Mouse (Mus musculus) liver, embryonic 13.5 days (tissue): ENCODE measurements around the gene Gk2. TPM values are rescaled to one million over a fixed set of nuclear protein-coding genes. Genes with fewer than 3 reads are reported as not detected.

Experiments used
- ATAC-seq: fragments of 200-750 bp; cut with Nextera tagmentation; 2 replicates; pipeline ENCODE4 v1.8.0; 2017; ENCODE audit warnings: low read depth, mild to moderate bottlenecking, moderate number of reproducible peaks, moderate library complexity
- DNase-seq: peaks from one replicate; pipeline ENCODE4 v3.0.0; 2022
- H3K27ac ChIP-seq: fragments of 300-500 bp; sonication (generic); 2 replicates; pipeline ENCODE4 v1.5.1; 2015; ENCODE audit warnings: moderate library complexity, mild to moderate bottlenecking, inconsistent platforms
- H3K27me3 ChIP-seq: fragments of 300-500 bp; sonication (generic); 2 replicates; pipeline ENCODE4 v1.6.1; 2015; ENCODE audit warnings: mild to moderate bottlenecking, inconsistent platforms
- H3K36me3 ChIP-seq: fragments of 300-500 bp; sonication (generic); 2 replicates; pipeline ENCODE4 v1.6.1; 2015; ENCODE audit warnings: mild to moderate bottlenecking, inconsistent platforms
- H3K4me1 ChIP-seq: fragments of 300-500 bp; sonication (generic); replicated peaks from 2 replicates; pipeline ENCODE4 v1.6.1; 2015; ENCODE audit warnings: inconsistent platforms
- H3K4me2 ChIP-seq: fragments of 300-500 bp; sonication (generic); 2 replicates; pipeline ENCODE4 v1.6.1; 2015; ENCODE audit warnings: inconsistent platforms, mild to moderate bottlenecking, moderate library complexity
- H3K4me3 ChIP-seq: fragments of 300-500 bp; sonication (generic); replicated peaks from 2 replicates; pipeline ENCODE4 v1.5.1; 2015; ENCODE audit warnings: mild to moderate bottlenecking, inconsistent platforms
- H3K9ac ChIP-seq: fragments of 300-500 bp; sonication (generic); 2 replicates; pipeline ENCODE4 v1.6.1; 2015; ENCODE audit warnings: mild to moderate bottlenecking, inconsistent platforms
- H3K9me3 ChIP-seq: fragments of 300-500 bp; sonication (generic); replicated peaks from 2 replicates; pipeline ENCODE4 v1.6.1; 2016; ENCODE audit warnings: inconsistent platforms
- WGBS: fragments of 180-500 bp; shearing (Covaris S2); methylation state at CpG from one replicate; pipeline ENCODE4 v1.1.7; 2015; ENCODE audit not compliant: insufficient replicate concordance; 5-methylcytosine and 5-hydroxymethylcytosine counted together
- polyA plus RNA-seq: library from polyadenylated mRNA; unstranded; fragments of >200 nt; fragmentation: Nextera tagmentation; extraction: Ambion mirVana; gene quantifications from 2 replicates; pipeline ENCODE4 v1.2.1, GENCODE M21; 2015

Gk2 gene
- not detected in 2 replicates for polyA plus RNA-seq

DNA sequence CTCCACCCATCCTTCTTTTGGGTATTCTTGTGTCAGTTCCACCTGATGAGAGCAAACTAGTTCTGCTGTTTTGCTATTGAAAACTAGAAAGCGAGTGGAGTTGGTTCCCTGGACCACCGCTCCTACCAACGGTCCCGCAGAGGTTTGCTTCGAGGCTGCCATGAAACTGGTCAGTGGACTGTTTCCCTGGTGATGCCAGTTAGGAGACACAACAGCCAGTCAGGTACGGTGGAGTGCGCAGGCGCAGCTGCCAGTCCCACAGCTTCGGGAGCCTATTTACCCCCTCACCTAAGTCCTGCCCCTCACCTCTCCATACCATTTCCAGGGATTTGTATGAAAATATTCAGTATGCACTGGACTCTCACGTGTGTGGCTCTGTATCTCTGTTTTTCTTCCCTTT lies at the start of gene Gk2:
Gene Gk2, minus strand, starts transcription at position 206 of the 400 bp plus-strand sequence.
- ATAC-seq = no peak
- Histone ChIP-seq H3K36me3 (no peaks in the 10 kb centered on the region), H3K4me2 (no peak within 1 kb of the TSS), H3K9me3 (no peaks in the 10 kb centered on the region), H3K4me1 (no peaks in the 10 kb centered on the region), H3K9ac (no peak within 1 kb of the TSS), H3K4me3 (no peak within 1 kb of the TSS), H3K27me3 (no peaks in the 10 kb centered on the region), H3K27ac (no peak within 1 kb of the TSS)
- no peak for DNase-seq
- 78% methylated on average over 10 of the region's 10 CpGs for WGBS

DNA sequence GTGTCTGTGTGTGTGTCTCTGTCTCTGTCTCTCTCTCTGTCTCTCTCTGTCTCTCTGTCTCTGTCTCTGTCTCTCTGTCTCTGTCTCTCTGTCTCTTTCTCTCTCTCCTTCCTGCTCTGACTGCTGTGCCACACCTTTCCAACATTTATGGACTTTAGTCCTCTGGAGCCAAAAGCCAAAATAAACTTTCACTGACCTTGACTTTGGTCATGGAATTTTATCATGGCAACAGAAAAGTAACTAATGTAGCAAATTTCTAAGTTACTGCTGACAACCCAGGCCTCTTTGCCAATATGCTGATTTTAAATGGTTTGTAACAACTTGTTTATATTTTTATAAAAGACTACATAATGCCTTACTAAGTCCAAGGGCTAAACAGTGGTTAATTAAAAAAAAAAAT lies 41.2 kb upstream of the Gk2 start:
- no peaks in the 10 kb centered on the region for H3K27me3 ChIP-seq
- no peak for DNase-seq

DNA sequence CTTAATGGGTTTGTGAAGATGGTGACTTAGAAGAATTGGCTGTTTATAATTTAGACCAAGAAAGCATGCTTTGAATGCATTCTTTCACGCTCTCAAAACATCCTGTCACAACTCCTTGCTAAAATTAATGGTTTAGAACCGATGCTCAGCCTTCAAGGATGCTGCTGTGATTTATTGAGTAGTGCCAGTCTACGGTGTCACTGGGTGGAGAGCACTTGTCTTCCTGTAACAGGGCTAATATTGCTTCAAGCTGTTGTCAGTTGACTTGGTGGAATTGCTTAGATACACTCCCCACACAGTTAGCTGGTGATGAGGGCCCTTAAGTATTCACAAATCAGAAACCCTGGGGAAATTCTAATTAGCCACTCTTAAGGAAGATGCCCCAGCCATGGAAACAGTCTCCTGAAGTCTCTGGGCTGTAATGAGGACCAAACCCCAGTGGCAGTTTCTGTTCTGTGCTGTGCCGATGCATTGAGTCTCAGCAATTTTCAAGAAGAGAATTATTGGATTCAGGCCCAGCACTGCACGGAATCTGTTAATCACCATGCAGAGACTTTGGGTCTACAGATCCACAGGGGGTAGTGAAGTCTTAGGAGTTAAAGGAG lies 38.8 kb upstream of the Gk2 start:
- no peak overlapping the region for H3K9ac ChIP-seq
- H3K36me3 ChIP-seq = no peaks in the 10 kb centered on the region
- no peak overlapping the region for H3K4me2 ChIP-seq
- DNase-seq (no peak), ATAC-seq (no peak)
- 51% methylated on average over 5 of the region's 5 CpGs for WGBS
- H3K27me3 ChIP-seq = no peaks in the 10 kb centered on the region
- H3K9me3 ChIP-seq = no peaks in the 10 kb centered on the region
- no peak overlapping the region for H3K27ac ChIP-seq
- no peak overlapping the region for H3K4me3 ChIP-seq
- H3K4me1 ChIP-seq = no peaks in the 10 kb centered on the region

More for the DNA sequence above, 41.2 kb upstream of the Gk2 start:
- no peak overlapping the region for H3K4me3 ChIP-seq
- no peak overlapping the region for H3K27ac ChIP-seq
- no peak overlapping the region for H3K9ac ChIP-seq
- no peaks in the 10 kb centered on the region for H3K9me3 ChIP-seq
- ATAC-seq = no peak
- no peaks in the 10 kb centered on the region for H3K36me3 ChIP-seq
- no peak overlapping the region for H3K4me2 ChIP-seq
- no peaks in the 10 kb centered on the region for H3K4me1 ChIP-seq

DNA sequence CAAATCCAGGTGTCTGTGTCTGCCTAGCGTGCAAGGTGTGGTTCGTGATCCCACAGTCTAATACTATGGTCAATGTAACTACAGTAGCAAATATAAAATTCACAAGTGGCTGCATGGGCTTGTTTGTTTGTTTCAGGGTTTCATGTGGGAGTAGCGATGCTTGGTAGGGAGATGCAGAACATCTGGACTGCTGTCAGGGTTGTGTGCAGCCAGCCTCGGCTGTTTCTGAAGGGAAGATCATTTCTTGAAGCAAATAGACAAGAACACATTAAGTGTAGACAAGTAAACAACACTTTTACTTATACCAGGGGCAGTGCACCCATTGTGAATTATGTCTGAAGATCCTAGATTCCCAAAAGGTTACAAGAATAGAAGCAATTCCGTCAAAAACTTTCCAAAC lies 36.6 kb upstream of the Gk2 start:
- no peak for ATAC-seq
- no peaks in the 10 kb centered on the region for H3K27me3 ChIP-seq
- no peak overlapping the region for H3K9ac ChIP-seq
- H3K4me1 ChIP-seq = no peaks in the 10 kb centered on the region
- WGBS = 71% methylated on average over 5 of the region's 5 CpGs
- no peaks in the 10 kb centered on the region for H3K9me3 ChIP-seq
- no peak for DNase-seq
- no peak overlapping the region for H3K4me3 ChIP-seq
- H3K36me3 ChIP-seq = no peaks in the 10 kb centered on the region
- H3K27ac ChIP-seq = no peak overlapping the region
- H3K4me2 ChIP-seq = no peak overlapping the region

DNA sequence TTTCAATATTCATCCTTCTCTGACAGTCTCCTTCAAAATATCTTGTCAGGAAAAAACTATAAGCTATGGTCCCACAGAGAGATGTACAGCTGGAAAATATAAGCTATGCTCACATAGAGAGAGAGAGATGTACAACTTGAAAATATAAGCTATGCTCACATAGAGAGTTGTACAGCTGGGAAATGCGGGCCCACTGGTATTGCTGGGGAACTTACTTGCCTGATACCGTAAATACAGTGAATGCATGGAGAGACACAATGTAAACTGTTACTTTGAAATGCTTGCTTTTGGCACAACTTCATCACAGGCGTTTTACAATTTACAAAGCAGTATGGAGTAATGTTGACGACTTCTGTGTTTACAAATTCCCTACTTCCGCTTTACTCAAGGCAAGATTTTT lies 29.3 kb upstream of the Gk2 start:
- Histone ChIP-seq H3K36me3 (no peaks in the 10 kb centered on the region), H3K4me2 (no peak overlapping the region), H3K27ac (no peak overlapping the region), H3K4me3 (no peak overlapping the region), H3K9me3 (no peaks in the 10 kb centered on the region), H3K9ac (no peak overlapping the region), H3K4me1 (no peaks in the 10 kb centered on the region), H3K27me3 (no peaks in the 10 kb centered on the region)
- WGBS = 59% methylated on average over 5 of the region's 5 CpGs
- ATAC-seq (no peak), DNase-seq (no peak)

DNA sequence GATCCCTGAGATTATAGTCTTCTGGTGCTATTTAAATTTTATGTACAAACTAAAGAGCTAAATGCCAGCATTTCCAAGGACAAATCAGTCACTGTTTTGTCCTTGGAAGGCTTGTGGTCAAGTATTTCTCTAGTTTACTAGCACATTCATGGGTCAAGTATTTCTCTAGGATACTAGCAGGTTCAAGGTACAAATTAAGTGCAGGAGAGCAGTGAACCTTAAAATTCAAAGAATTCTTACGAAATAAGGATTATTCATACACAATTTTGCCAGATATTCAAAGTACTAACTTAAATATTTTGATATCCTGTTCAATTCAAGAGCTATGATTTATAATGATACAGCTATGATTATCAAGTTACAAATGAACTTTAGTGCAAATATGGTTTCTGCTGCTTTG lies 23.2 kb upstream of the Gk2 start:
- WGBS = 21% methylated on average over 1 of the region's 1 CpGs
- DNase-seq = no peak
- Histone ChIP-seq H3K4me3 (no peak overlapping the region), H3K9ac (no peak overlapping the region), H3K9me3 (no peaks in the 10 kb centered on the region), H3K36me3 (no peaks in the 10 kb centered on the region), H3K27ac (no peak overlapping the region), H3K27me3 (no peaks in the 10 kb centered on the region), H3K4me2 (no peak overlapping the region), H3K4me1 (no peaks in the 10 kb centered on the region)
- no peak for ATAC-seq

DNA sequence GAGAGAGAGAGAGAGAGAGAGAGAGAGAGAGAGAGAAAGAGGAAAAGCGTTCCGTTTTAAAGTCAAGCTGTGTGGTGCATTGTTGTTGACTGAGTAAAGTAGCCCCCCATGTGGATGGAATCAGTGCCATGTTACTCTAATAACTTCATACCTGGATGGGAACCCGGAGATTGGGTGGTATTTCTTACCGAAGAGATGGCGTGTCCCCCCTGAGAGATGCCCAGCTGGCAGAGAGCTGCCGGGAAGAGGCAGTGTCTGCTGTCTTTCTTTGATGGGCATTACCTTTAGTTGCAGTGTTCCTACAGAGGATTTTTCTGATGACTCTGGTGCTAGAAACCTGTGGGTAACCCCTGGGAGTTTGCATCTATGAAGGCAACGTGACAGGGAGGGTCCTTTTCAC lies 10.4 kb upstream of the Gk2 start:
- H3K4me2 ChIP-seq = no peak overlapping the region
- H3K9ac ChIP-seq = no peak overlapping the region
- no peak overlapping the region for H3K4me3 ChIP-seq
- ATAC-seq = no peak
- H3K4me1 ChIP-seq = no peaks in the 10 kb centered on the region
- WGBS = 71% methylated on average over 7 of the region's 7 CpGs
- no peak overlapping the region for H3K27ac ChIP-seq
- no peaks in the 10 kb centered on the region for H3K27me3 ChIP-seq
- no peaks in the 10 kb centered on the region for H3K9me3 ChIP-seq
- DNase-seq = no peak
- H3K36me3 ChIP-seq = no peaks in the 10 kb centered on the region

DNA sequence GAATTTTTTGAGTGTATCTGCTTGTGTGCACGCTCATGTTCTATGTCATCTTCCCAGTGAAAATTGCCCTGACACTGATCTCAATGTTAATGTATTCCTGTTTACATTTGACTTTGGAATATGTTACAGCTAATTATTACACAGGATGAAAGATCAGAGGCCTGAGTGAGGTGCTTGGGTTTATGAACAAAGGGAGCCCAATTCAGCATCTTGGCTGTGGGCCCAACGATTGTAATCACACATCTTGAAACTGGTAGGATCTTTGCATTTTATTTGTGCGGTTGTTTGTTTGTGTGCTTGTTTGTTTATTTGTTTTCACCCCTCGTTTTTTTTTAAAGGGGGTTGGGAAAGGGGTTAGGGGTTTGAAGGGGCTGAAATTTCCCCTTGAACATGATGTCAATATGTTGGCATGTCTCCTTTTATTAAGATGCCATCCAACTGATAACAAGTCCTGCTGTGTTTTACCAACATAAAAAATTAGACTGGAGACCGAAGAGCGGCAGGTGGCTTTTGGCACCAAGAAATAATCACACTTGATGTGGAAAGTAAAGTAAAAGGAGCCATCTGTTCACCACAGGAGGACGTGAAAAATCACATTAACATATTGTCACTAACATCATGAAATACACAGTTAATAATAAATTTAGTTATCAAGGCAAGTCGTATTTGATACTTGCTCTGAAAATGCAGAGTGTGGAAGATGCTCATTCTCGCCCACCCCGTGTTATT lies 9.8 kb upstream of the Gk2 start:
- H3K4me1 ChIP-seq = no peaks in the 10 kb centered on the region
- DNase-seq = no peak
- no peak overlapping the region for H3K27ac ChIP-seq
- H3K27me3 ChIP-seq = no peaks in the 10 kb centered on the region
- H3K4me2 ChIP-seq = no peak overlapping the region
- H3K9me3 ChIP-seq = no peaks in the 10 kb centered on the region
- no peak overlapping the region for H3K9ac ChIP-seq
- H3K36me3 ChIP-seq = no peaks in the 10 kb centered on the region
- 69% methylated on average over 10 of the region's 10 CpGs for WGBS
- no peak overlapping the region for H3K4me3 ChIP-seq
- no peak for ATAC-seq

DNA sequence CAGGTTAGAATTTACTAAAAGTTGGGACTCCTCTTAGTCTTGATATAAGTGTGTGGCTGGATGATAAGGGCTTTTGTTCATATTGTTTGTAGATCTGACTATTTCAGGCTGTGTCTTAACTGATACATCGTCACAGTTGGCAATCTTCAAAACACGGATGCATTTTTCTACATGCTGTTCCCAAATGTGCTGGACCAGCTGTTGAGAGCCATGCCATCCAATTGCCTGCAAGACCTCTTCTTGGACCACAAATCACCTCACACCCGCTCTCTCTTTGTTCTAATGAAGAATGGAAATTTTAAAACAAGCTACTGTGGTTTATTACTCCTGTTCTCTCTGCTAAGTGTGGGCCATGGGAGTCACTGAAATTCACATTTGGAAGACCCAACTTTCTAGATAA lies 9.1 kb upstream of the Gk2 start:
- WGBS = 63% methylated on average over 3 of the region's 3 CpGs
- ATAC-seq (no peak), DNase-seq (no peak)

DNA sequence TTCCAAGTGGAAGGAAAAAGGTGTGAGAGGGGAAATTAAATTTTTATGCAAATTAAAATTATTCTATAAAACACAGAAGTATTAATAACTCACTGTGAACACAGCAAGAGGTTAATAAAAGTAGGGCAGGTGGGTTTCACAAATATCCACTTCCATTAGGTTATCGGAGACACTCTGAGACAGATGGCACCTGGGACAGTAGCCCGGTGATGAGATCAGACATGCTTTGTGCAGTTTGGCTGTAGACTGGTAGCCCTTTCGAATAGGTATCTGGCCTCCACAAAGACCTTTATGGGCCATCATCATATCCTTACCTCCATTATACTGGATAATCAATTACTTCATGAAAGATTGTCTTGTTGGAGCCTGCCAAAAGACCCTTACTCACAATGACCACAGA lies 6.0 kb upstream of the Gk2 start:
- H3K4me3 ChIP-seq = no peak overlapping the region
- no peak for DNase-seq
- H3K4me1 ChIP-seq = no peaks in the 10 kb centered on the region
- H3K27ac ChIP-seq = no peak overlapping the region
- no peaks in the 10 kb centered on the region for H3K9me3 ChIP-seq
- no peaks in the 10 kb centered on the region for H3K36me3 ChIP-seq
- ATAC-seq = no peak
- H3K9ac ChIP-seq = no peak overlapping the region
- 83% methylated on average over 3 of the region's 3 CpGs for WGBS
- H3K27me3 ChIP-seq = no peaks in the 10 kb centered on the region
- H3K4me2 ChIP-seq = no peak overlapping the region

More for the DNA sequence above, 9.1 kb upstream of the Gk2 start:
- Histone ChIP-seq H3K9ac (no peak overlapping the region), H3K27ac (no peak overlapping the region), H3K4me2 (no peak overlapping the region), H3K9me3 (no peaks in the 10 kb centered on the region), H3K27me3 (no peaks in the 10 kb centered on the region), H3K36me3 (no peaks in the 10 kb centered on the region), H3K4me1 (no peaks in the 10 kb centered on the region), H3K4me3 (no peak overlapping the region)

DNA sequence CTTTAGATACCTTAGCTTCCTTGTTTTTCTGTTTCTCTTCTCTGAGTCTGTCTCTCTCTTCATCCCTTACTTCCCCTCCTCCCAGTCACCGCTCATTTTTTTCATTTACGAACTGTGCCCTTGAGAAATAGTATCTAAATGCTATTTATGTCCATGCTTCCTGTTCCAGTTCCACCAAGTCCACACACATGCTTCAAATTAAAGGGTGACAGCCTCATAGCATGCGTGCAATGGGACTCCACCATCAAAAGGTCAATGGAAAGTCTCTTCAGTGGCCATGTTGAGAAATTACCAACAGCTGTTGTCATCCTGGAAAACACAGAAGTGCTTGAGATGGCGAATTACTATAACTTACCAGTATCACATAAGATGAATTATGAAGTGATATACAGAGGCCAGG lies 5.4 kb downstream of the Gk2 start:
- Histone ChIP-seq H3K4me1 (no peaks in the 10 kb centered on the region), H3K27me3 (no peaks in the 10 kb centered on the region), H3K4me3 (no peak overlapping the region), H3K36me3 (no peaks in the 10 kb centered on the region), H3K4me2 (no peak overlapping the region), H3K27ac (no peak overlapping the region), H3K9ac (no peak overlapping the region), H3K9me3 (no peaks in the 10 kb centered on the region)
- DNase-seq = no peak
- WGBS = 64% methylated on average over 4 of the region's 4 CpGs
- ATAC-seq = no peak

DNA sequence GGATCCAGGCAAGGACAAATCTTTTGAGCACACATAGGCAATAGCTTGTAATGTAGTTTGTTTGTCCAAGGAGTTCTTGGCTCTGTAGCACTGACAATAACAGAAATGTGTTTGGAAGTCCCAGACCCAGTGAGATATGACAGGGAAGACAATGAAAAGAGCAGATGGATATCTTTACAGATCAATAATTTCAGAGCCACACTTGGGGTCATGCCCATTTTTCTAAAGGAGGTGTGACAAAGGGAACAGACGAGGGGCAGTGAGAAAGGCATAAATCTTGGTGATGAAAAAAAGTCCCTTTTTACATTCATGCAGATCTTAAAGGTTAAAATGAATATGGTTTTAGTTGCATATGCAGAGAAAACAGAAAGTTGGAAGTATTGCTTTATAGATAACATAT lies 12.6 kb downstream of the Gk2 start:
- Histone ChIP-seq H3K4me1 (no peaks in the 10 kb centered on the region), H3K4me3 (no peak overlapping the region), H3K9me3 (no peaks in the 10 kb centered on the region), H3K4me2 (no peak overlapping the region), H3K36me3 (no peaks in the 10 kb centered on the region), H3K27me3 (no peaks in the 10 kb centered on the region), H3K27ac (no peak overlapping the region), H3K9ac (no peak overlapping the region)
- WGBS = 49% methylated on average over 1 of the region's 1 CpGs
- ATAC-seq = no peak
- no peak for DNase-seq
